Mouse (Mus musculus) midbrain, embryonic 15.5 days (tissue): Measurements from ENCODE around the gene Tspan32. TPM values are rescaled to one million over a fixed set of nuclear protein-coding genes. Genes with fewer than 3 reads are reported as not detected.

Experiments
- ATAC-seq: fragments of 200-750 bp; cut with Nextera tagmentation; replicated peaks from 2 replicates; pipeline ENCODE4 v1.8.0; 2017; ENCODE audit warnings: moderate TSS enrichment
- H3K27ac ChIP-seq: fragments of 300-500 bp; sonication (generic); 2 replicates; pipeline ENCODE4 v1.5.1; 2015; ENCODE audit warnings: mild to moderate bottlenecking, inconsistent platforms
- H3K27me3 ChIP-seq: fragments of 300-500 bp; sonication (generic); replicated peaks from 2 replicates; pipeline ENCODE4 v1.6.1; 2015; ENCODE audit warnings: inconsistent platforms
- H3K36me3 ChIP-seq: fragments of 300-500 bp; sonication (generic); replicated peaks from 2 replicates; pipeline ENCODE4 v1.6.1; 2015; ENCODE audit warnings: inconsistent platforms
- H3K4me1 ChIP-seq: fragments of 300-500 bp; sonication (generic); 2 replicates; pipeline ENCODE4 v1.6.1; 2015; ENCODE audit warnings: inconsistent platforms
- H3K4me2 ChIP-seq: fragments of 300-500 bp; sonication (generic); 2 replicates; pipeline ENCODE4 v1.6.1; 2015; ENCODE audit warnings: inconsistent platforms, mild to moderate bottlenecking, moderate library complexity
- H3K4me3 ChIP-seq: fragments of 300-500 bp; sonication (generic); 2 replicates; pipeline ENCODE4 v1.5.1; 2015; ENCODE audit warnings: mild to moderate bottlenecking, inconsistent platforms
- H3K9ac ChIP-seq: fragments of 300-500 bp; sonication (generic); 2 replicates; pipeline ENCODE4 v1.6.1; 2015; ENCODE audit warnings: mild to moderate bottlenecking, inconsistent platforms
- H3K9me3 ChIP-seq: fragments of 300-500 bp; sonication (generic); 2 replicates; pipeline ENCODE4 v1.6.1; 2016; ENCODE audit warnings: inconsistent platforms
- WGBS: fragments of 180-500 bp; shearing (Covaris S2); methylation state at CpG from one replicate; pipeline ENCODE4 v1.1.7; 2015; ENCODE audit warnings: mixed read lengths; 5-methylcytosine and 5-hydroxymethylcytosine counted together
- polyA plus RNA-seq: library from polyadenylated mRNA; unstranded; fragments of >200 nt; fragmentation: Nextera tagmentation; extraction: Ambion mirVana; gene quantifications from 2 replicates; pipeline ENCODE4 v1.2.1, GENCODE M21; 2015

Tspan32 gene
- polyA plus RNA-seq, 1 experiment from 2014 or later: 0.66 TPM

- ATAC-seq: no peak
- no peak overlapping the region for H3K4me2 ChIP-seq
- WGBS: 94% methylated on average over 3 of the region's 3 CpGs
- H3K36me3 ChIP-seq: no peaks in the 10 kb centered on the region
- no peak overlapping the region for H3K4me3 ChIP-seq
- no peaks in the 10 kb centered on the region for H3K4me1 ChIP-seq
- no peaks in the 10 kb centered on the region for H3K9me3 ChIP-seq
- no peak overlapping the region for H3K9ac ChIP-seq
- no peaks in the 10 kb centered on the region for H3K27me3 ChIP-seq
- H3K27ac ChIP-seq: no peak overlapping the region
Observed at GRCm38 (mm10) chr7:143040561-143040960, 35.7 kb downstream of the Tspan32 start.

GRCm38 (mm10) chr7:143041138-143041822 lies 36.4 kb downstream of the Tspan32 start:
- Histone ChIP-seq H3K36me3 (no peaks in the 10 kb centered on the region), H3K27ac (no peak overlapping the region), H3K4me1 (no peaks in the 10 kb centered on the region), H3K9ac (no peak overlapping the region), H3K4me2 (no peak overlapping the region), H3K27me3 (no peaks in the 10 kb centered on the region), H3K9me3 (no peaks in the 10 kb centered on the region), H3K4me3 (no peak overlapping the region)
- ATAC-seq: no peak
- 86% methylated on average over 3 of the region's 3 CpGs for WGBS

- Histone ChIP-seq H3K9ac (no peak overlapping the region), H3K27me3 (no peaks in the 10 kb centered on the region), H3K4me1 (no peaks in the 10 kb centered on the region), H3K9me3 (no peaks in the 10 kb centered on the region), H3K27ac (no peak overlapping the region), H3K4me3 (no peak overlapping the region), H3K36me3 (no peaks in the 10 kb centered on the region), H3K4me2 (no peak overlapping the region)
- ATAC-seq: no peak
- 90% methylated on average over 3 of the region's 3 CpGs for WGBS
Observed at GRCm38 (mm10) chr7:143042089-143042488, 37.2 kb downstream of the Tspan32 start.

- Histone ChIP-seq H3K9me3 (no peaks in the 10 kb centered on the region), H3K36me3 (no peaks in the 10 kb centered on the region), H3K9ac (no peak overlapping the region), H3K4me3 (no peak overlapping the region), H3K27ac (no peak overlapping the region), H3K27me3 (no peaks in the 10 kb centered on the region), H3K4me1 (no peaks in the 10 kb centered on the region), H3K4me2 (no peak overlapping the region)
- 79% methylated on average over 3 of the region's 3 CpGs for WGBS
- ATAC-seq: no peak
Observed at GRCm38 (mm10) chr7:143042897-143043300, 38.1 kb downstream of the Tspan32 start.

GRCm38 (mm10) chr7:143044049-143044825 lies 39.4 kb downstream of the Tspan32 start:
- Histone ChIP-seq H3K4me3 (no peak overlapping the region), H3K27me3 (no peaks in the 10 kb centered on the region), H3K27ac (no peak overlapping the region), H3K4me1 (no peaks in the 10 kb centered on the region), H3K9me3 (no peaks in the 10 kb centered on the region), H3K4me2 (no peak overlapping the region), H3K9ac (no peak overlapping the region), H3K36me3 (no peaks in the 10 kb centered on the region)
- 100% methylated on average over 2 of the region's 2 CpGs for WGBS
- no peak for ATAC-seq

GRCm38 (mm10) chr7:143044826-143045206 lies 40.0 kb downstream of the Tspan32 start:
- no peaks in the 10 kb centered on the region for H3K36me3 ChIP-seq
- no peaks in the 10 kb centered on the region for H3K9me3 ChIP-seq
- H3K4me2 ChIP-seq: no peak overlapping the region
- H3K27me3 ChIP-seq: no peaks in the 10 kb centered on the region
- no peaks in the 10 kb centered on the region for H3K4me1 ChIP-seq
- no peak overlapping the region for H3K4me3 ChIP-seq
- H3K27ac ChIP-seq: no peak overlapping the region
- no peak overlapping the region for H3K9ac ChIP-seq
- no peak for ATAC-seq

- Histone ChIP-seq H3K9me3 (no peaks in the 10 kb centered on the region), H3K4me3 (no peak overlapping the region), H3K9ac (no peak overlapping the region), H3K27me3 (no peaks in the 10 kb centered on the region), H3K27ac (no peak overlapping the region), H3K4me2 (no peak overlapping the region), H3K36me3 (no peaks in the 10 kb centered on the region), H3K4me1 (no peaks in the 10 kb centered on the region)
- 86% methylated on average over 7 of the region's 7 CpGs for WGBS
- no peak for ATAC-seq
Observed at GRCm38 (mm10) chr7:143046358-143046757, 41.5 kb downstream of the Tspan32 start.

GRCm38 (mm10) chr7:143049331-143049730 lies 44.5 kb downstream of the Tspan32 start:
- no peaks in the 10 kb centered on the region for H3K27me3 ChIP-seq
- 84% methylated on average over 3 of the region's 3 CpGs for WGBS

GRCm38 (mm10) chr7:143049841-143050816 lies 45.3 kb downstream of the Tspan32 start:
- no peaks in the 10 kb centered on the region for H3K9me3 ChIP-seq
- no peak for ATAC-seq

More at GRCm38 (mm10) chr7:143049331-143049730, 44.5 kb downstream of the Tspan32 start:
- ATAC-seq: no peak
- no peak overlapping the region for H3K4me3 ChIP-seq
- H3K9ac ChIP-seq: no peak overlapping the region
- H3K9me3 ChIP-seq: no peaks in the 10 kb centered on the region
- peaks cover 14% of the 10 kb centered on the region for H3K4me1 ChIP-seq
- no peaks in the 10 kb centered on the region for H3K36me3 ChIP-seq
- no peak overlapping the region for H3K27ac ChIP-seq
- H3K4me2 ChIP-seq: no peak overlapping the region

GRCm38 (mm10) chr7:143051316-143051715 lies 46.5 kb downstream of the Tspan32 start:
- Histone ChIP-seq H3K36me3 (no peaks in the 10 kb centered on the region), H3K9me3 (no peaks in the 10 kb centered on the region), H3K27ac (no peak overlapping the region), H3K4me1 (peaks cover 34% of the 10 kb centered on the region), H3K4me2 (no peak overlapping the region), H3K9ac (no peak overlapping the region), H3K27me3 (no peaks in the 10 kb centered on the region), H3K4me3 (no peak overlapping the region)
- no peak for ATAC-seq
- 73% methylated on average over 2 of the region's 2 CpGs for WGBS

More at GRCm38 (mm10) chr7:143049841-143050816, 45.3 kb downstream of the Tspan32 start:
- Histone ChIP-seq H3K4me1 (peaks cover 22% of the 10 kb centered on the region), H3K27ac (no peak overlapping the region), H3K36me3 (no peaks in the 10 kb centered on the region), H3K9ac (no peak overlapping the region), H3K27me3 (no peaks in the 10 kb centered on the region), H3K4me3 (no peak overlapping the region), H3K4me2 (no peak overlapping the region)
- WGBS: 95% methylated on average over 3 of the region's 3 CpGs

- peak; percentile 80 for ATAC-seq
Observed at GRCm38 (mm10) chr7:143052626-143053007, 47.8 kb downstream of the Tspan32 start, which contains the start of gene Cd81. Gene Cd81 (plus strand): TSS chr7:143052739.

More at GRCm38 (mm10) chr7:143052626-143053007, 47.8 kb downstream of the Tspan32 start, which contains the start of gene Cd81:
- peaks cover 40% of the 10 kb centered on the region for H3K4me1 ChIP-seq
- H3K27me3 ChIP-seq: no peaks in the 10 kb centered on the region
- peak within 1 kb of the TSS; percentile 83 for H3K4me3 ChIP-seq
- under 1% methylated on average over 37 of the region's 37 CpGs for WGBS
- peak within 1 kb of the TSS; percentile 91 for H3K4me2 ChIP-seq
- H3K9me3 ChIP-seq: no peaks in the 10 kb centered on the region
- H3K36me3 ChIP-seq: no peaks in the 10 kb centered on the region
- H3K9ac ChIP-seq: peak within 1 kb of the TSS; percentile 84
- H3K27ac ChIP-seq: peak within 1 kb of the TSS; percentile 82
